Mouse (Mus musculus) G1E (cell line): Measurements from ENCODE around the gene Mex3a.

Source experiments
- CTCF ChIP-seq: IDR thresholded peaks from 2 replicates; pipeline ENCODE4 v1.5.1; 2012; ENCODE audit warnings: low read depth, low read length, inconsistent platforms, mixed read lengths
- POLR2AphosphoS5 ChIP-seq: IDR thresholded peaks from 2 replicates; pipeline ENCODE4 v1.6.1; 2012; ENCODE audit warnings: low read depth, low read length, inconsistent platforms; ENCODE audit not compliant: insufficient replicate concordance

GRCm38 (mm10) chr3:88544514-88544913 lies 12.3 kb downstream of the Mex3a start:
- no peak for TF ChIP-seq CTCF
- TF ChIP-seq POLR2AphosphoS5 = no peak
